Mouse (Mus musculus): ENCODE data around the gene Olfr493. TPM values are rescaled to one million over a fixed set of nuclear protein-coding genes. Genes with fewer than 3 reads are reported as not detected.

Gene Olfr493
- total RNA-seq (2022): not detected

GRCm38 (mm10) chr7:108346879-108347278 is at the start of gene Olfr493:
Gene Olfr493 (minus strand): TSS chr7:108346979.
- DNase-seq (ENCODE audit: low spot score in 2 of 2): no peak

DNA sequence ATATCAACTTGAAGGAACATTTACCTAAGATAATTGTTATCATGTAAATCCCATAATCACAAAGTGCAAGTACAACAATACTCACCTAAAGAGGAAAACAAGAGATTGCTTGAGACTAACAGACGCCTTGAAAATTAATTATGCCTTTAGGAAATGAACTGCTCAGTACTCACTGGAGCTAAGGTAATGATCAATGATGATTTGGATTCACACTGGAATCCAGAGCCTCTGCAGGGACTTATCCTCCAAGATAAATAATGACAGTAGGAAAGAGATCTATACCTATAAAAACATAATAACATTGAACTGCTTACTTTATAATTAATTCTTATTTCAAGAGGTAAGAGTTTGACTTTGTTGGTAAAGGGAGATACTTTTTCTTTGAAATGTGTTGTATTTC is 46.1 kb upstream of the Olfr493 start, which contains the start of gene Olfr495:
TSS of gene Olfr495 (plus strand) at position 301 of the 400 bp plus-strand sequence.
- DNase-seq (ENCODE audit: low spot score in 2 of 2): no peak

DNA sequence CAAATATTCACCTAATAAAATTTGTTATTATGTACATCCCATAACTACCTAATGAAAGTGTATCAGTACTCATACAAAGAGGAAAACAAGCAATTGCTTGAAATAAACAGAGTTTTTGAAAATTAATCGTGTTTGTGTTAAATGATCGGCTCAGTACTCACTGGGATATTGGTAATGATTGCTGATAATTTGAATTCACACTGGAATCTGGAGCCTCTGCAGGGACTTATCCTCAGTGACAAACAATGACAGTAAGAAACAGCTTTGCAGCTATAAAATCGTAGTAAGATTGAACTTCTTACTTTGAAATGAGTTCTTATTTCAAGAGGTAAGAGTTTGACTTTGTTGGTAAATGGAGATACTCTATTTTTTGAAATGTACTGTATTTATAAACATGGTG is 18.3 kb upstream of the Olfr493 start, which contains the start of gene Olfr494:
TSS of gene Olfr494 (plus strand) at position 301 of the 400 bp plus-strand sequence.
- no peak for DNase-seq (ENCODE audit: low spot score in 2 of 2)

- no peak for DNase-seq (ENCODE audit: low spot score in 2 of 2)
Observed at GRCm38 (mm10) chr7:108323574-108323973, 23.2 kb downstream of the Olfr493 start, which contains the start of gene Olfr492. Gene Olfr492 (minus strand): TSS chr7:108323674.

DNA sequence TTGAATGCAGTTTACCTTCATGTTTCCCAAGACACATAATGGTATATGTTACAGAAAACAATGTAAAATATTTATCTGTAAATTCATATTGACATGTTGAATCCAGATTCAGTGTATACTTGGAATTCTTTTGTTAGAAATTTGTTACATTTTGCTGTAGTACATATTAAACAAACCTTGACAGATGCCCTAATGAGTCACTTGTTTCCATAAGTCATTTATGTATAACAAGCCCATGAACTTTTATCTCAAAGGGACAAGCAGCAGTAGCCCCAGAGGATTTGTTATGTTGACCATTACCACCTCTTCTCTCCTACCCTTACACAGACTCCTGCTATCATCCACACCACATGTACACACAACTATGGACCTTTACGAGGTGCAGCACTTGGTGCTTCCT is 33.6 kb downstream of the Olfr493 start, which contains the start of gene Olfr491:
TSS of gene Olfr491 (plus strand) at position 301 of the 400 bp plus-strand sequence.
- no peak for DNase-seq (ENCODE audit: low spot score in 2 of 2)

Other genes starting within 250 kb of the Olfr493 start
- gene Olfr482, start 249.4 kb downstream of the Olfr493 start, total RNA-seq (2022): 1 to 10 TPM; 1.7 to 2.6 (median 2.5) TPM
- not detected for gene Olfr483, start 246.1 kb downstream of the Olfr493 start, total RNA-seq (2022)
- not detected for gene Olfr484, start 219.5 kb downstream of the Olfr493 start, total RNA-seq (2022)
- not detected for gene Olfr485, start 187.1 kb downstream of the Olfr493 start, total RNA-seq (2022)
- gene Olfr486, start 174.2 kb downstream of the Olfr493 start, total RNA-seq (2022): not detected
- not detected for gene Olfr487, start 132.3 kb downstream of the Olfr493 start, total RNA-seq (2022)
- gene Olfr488, start 88.6 kb downstream of the Olfr493 start, total RNA-seq (2022): not detected
- gene Olfr490, start 58.0 kb downstream of the Olfr493 start, total RNA-seq (2022): not detected
- not detected for gene Olfr491, start 33.5 kb downstream of the Olfr493 start, total RNA-seq (2022)
- not detected for gene Olfr492, start 23.3 kb downstream of the Olfr493 start, total RNA-seq (2022)
- not detected for gene Olfr494, start 18.4 kb upstream of the Olfr493 start, total RNA-seq (2022)
- gene Olfr495, start 46.2 kb upstream of the Olfr493 start, total RNA-seq (2022): not detected
- not detected for gene Olfr497, start 73.4 kb upstream of the Olfr493 start, total RNA-seq (2022)
- gene Olfr498, start 118.3 kb upstream of the Olfr493 start, total RNA-seq (2022): not detected
- gene Olfr502, start 178.1 kb upstream of the Olfr493 start, total RNA-seq (2022): not detected
- gene Olfr503, start 197.5 kb upstream of the Olfr493 start, total RNA-seq (2022): not detected
- not detected for gene Olfr504, start 218.8 kb upstream of the Olfr493 start, total RNA-seq (2022)

Measured in left cerebral cortex, adult 8-10 months (tissue).